Mouse (Mus musculus) myocyte (in vitro differentiated cells): ENCODE results near the gene Sinhcaf. TPM values are rescaled to one million over a fixed set of nuclear protein-coding genes. Genes with fewer than 3 reads are reported as not detected.
"Not testable (repeated sequence)": the region's sequence is repeated elsewhere in the genome, so short reads cannot be mapped to it uniquely, and the experiment has no call there.

Experiments
- H3K27me3 ChIP-seq: one replicate; pipeline ENCODE4 v1.6.1; 2011; ENCODE audit not compliant: control insufficient read depth, insufficient read depth, insufficient read length
- H3K36me3 ChIP-seq: one replicate; pipeline ENCODE4 v1.6.1; 2011; ENCODE audit not compliant: control insufficient read depth, insufficient read depth
- H3K4me2 ChIP-seq: one replicate; pipeline ENCODE4 v1.6.1; 2011; ENCODE audit warnings: low read depth, control low read depth
- H3K4me3 ChIP-seq: one replicate; pipeline ENCODE4 v1.5.1; 2011; ENCODE audit warnings: mild to moderate bottlenecking, control low read depth, moderate library complexity
- H3K79me2 ChIP-seq: one replicate; pipeline ENCODE4 v1.6.1; 2011; ENCODE audit not compliant: control insufficient read depth, insufficient read depth
- H3ac ChIP-seq: one replicate; pipeline ENCODE4 v1.6.1; 2011; ENCODE audit not compliant: control insufficient read depth, insufficient read length
- CEBPB ChIP-seq: IDR thresholded peaks from 2 replicates; pipeline ENCODE4 v1.6.1; 2011; ENCODE audit warnings: mild to moderate bottlenecking, moderate library complexity; ENCODE audit not compliant: poor library complexity, insufficient read depth, severe bottlenecking
- E2F4 ChIP-seq: IDR thresholded peaks from one replicate; pipeline ENCODE4 v1.6.1; 2011; ENCODE audit warnings: mild to moderate bottlenecking, control low read depth, moderate library complexity; ENCODE audit not compliant: insufficient read depth
- MAX ChIP-seq: IDR thresholded peaks from one replicate; pipeline ENCODE4 v1.6.1; 2011; ENCODE audit warnings: low read depth, mild to moderate bottlenecking, control low read depth
- MYOD1 ChIP-seq, 3 experiments: IDR thresholded peaks; one replicate each; pipeline ENCODE4 v1.6.1; 2011; ENCODE audit warnings: control low read depth in 2 of 3, low read depth in 2 of 3, mild to moderate bottlenecking in 2 of 3, moderate library complexity in 1 of 3; ENCODE audit not compliant: insufficient read length in 2 of 3, control insufficient read depth in 1 of 3
- MYOG ChIP-seq, 3 experiments: IDR thresholded peaks; one replicate each; pipeline ENCODE4 v1.6.1; 2011; ENCODE audit warnings: control low read depth in 2 of 3, low read depth in 2 of 3, mild to moderate bottlenecking in 2 of 3; ENCODE audit not compliant: insufficient read length in 2 of 3, control insufficient read depth in 1 of 3, insufficient read depth in 1 of 3
- POLR2A ChIP-seq: IDR thresholded peaks from one replicate; pipeline ENCODE4 v1.6.1; 2011; ENCODE audit warnings: low read depth, mild to moderate bottlenecking, control low read depth, moderate library complexity; ENCODE audit not compliant: insufficient read length
- POLR2AphosphoS2 ChIP-seq: IDR thresholded peaks from one replicate; pipeline ENCODE4 v1.6.1; 2011; ENCODE audit warnings: low read depth, control low read depth; ENCODE audit not compliant: insufficient read length
- REST ChIP-seq: IDR thresholded peaks from one replicate; pipeline ENCODE4 v1.6.1; 2011; ENCODE audit warnings: mild to moderate bottlenecking, control low read depth, moderate library complexity; ENCODE audit not compliant: insufficient read depth, insufficient read length
- SRF ChIP-seq: IDR thresholded peaks from one replicate; pipeline ENCODE4 v1.6.1; 2011; ENCODE audit warnings: low read depth; ENCODE audit not compliant: control insufficient read depth, insufficient read length
- TCF12 ChIP-seq: IDR thresholded peaks from one replicate; pipeline ENCODE4 v1.6.1; 2011; ENCODE audit warnings: mild to moderate bottlenecking, control low read depth; ENCODE audit not compliant: poor library complexity, insufficient read depth, severe bottlenecking
- TCF3 ChIP-seq: IDR thresholded peaks from one replicate; pipeline ENCODE4 v1.6.1; 2011; ENCODE audit warnings: low read depth, control low read depth; ENCODE audit not compliant: insufficient read length
- USF1 ChIP-seq: IDR thresholded peaks from one replicate; pipeline ENCODE4 v1.6.1; 2011; ENCODE audit warnings: low read depth, mild to moderate bottlenecking, control low read depth, moderate library complexity
- polyA plus RNA-seq: library from polyadenylated mRNA; unstranded; fragments of >200 nt; fragmentation: generic; extraction: Trizol; gene quantifications from one replicate; pipeline ENCODE4 v1.2.1, GENCODE M21; 2012; ENCODE audit warnings: missing spikeins

Gene Sinhcaf
- polyA plus RNA-seq, 1 experiment = 8.5 TPM

DNA sequence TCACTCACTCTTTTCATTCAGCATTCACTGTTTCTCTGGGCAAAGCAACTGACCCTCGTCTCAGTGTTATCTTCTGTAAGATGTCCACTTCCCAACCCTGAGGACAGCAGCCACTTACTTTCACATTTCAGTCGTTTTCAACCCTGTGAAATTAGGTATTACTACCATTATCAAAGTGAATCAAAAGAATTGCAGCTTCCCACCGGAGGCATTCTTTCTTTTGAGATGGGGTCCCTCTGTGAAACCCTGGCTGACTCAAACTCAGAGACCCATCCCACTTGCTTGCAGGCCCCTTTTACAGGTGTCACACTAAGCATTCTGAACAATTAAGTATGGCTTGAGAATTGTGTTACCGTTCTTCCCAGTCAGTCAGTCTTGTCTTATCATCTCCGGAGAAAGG lies 4.4 kb downstream of the Sinhcaf start:
- Histone ChIP-seq H3ac (no peak overlapping the region), H3K4me3 (no peak overlapping the region), H3K27me3 (no peaks in the 10 kb centered on the region), H3K4me2 (no peak overlapping the region), H3K79me2 (peaks cover 83% of the 10 kb centered on the region), H3K36me3 (no peaks in the 10 kb centered on the region)
- TF ChIP-seq TCF3 (no peak), MYOD1 (IDR thresholded peaks at IDR 0.05; ENCODE audit: control insufficient read depth in 1 of 3, insufficient read length in 2 of 3, low read depth in 2 of 3) (no peak), MAX (no peak)

GRCm38 (mm10) chr6:148940383-148940782 lies 5.9 kb downstream of the Sinhcaf start:
- H3ac ChIP-seq, H3K4me2 ChIP-seq, H3K4me3 ChIP-seq, H3K27me3 ChIP-seq, H3K36me3 ChIP-seq: not testable (repeated sequence)
- H3K79me2 ChIP-seq = peaks cover 91% of the 10 kb centered on the region

DNA sequence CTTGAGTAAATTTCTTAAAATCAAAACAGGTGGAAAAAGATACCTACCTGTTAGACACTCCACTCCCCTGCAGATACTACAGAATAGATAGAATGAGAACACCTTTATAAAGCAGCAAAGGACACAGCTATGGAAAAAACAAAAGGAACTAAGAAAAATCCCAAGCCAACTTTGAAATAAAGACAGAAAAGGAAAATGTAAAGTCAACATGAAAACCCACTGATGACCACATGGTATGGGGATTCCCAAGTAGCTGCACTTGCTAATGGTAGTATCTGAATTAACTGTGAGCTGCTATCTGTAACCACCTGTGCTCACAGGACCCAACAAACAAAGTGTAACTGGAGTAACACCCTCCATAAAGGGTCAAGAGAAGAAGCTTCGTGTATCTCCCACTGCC lies 8.6 kb downstream of the Sinhcaf start:
- H3K36me3 ChIP-seq = no peaks in the 10 kb centered on the region
- H3K27me3 ChIP-seq = no peaks in the 10 kb centered on the region
- H3ac ChIP-seq = no peak overlapping the region
- H3K4me3 ChIP-seq = no peak overlapping the region
- no peak for TF ChIP-seq USF1
- no peak for TF ChIP-seq E2F4
- no peak for TF ChIP-seq MAX
- TF ChIP-seq POLR2A = no peak
- no peak for TF ChIP-seq TCF3
- TF ChIP-seq MYOG (IDR thresholded peaks at IDR 0.05; ENCODE audit: control insufficient read depth in 1 of 3, insufficient read depth in 1 of 3, insufficient read length in 2 of 3, low read depth in 2 of 3) = no peak
- no peak for TF ChIP-seq CEBPB
- no peak for TF ChIP-seq REST
- TF ChIP-seq SRF = no peak
- no peak for TF ChIP-seq MYOD1 (IDR thresholded peaks at IDR 0.05; ENCODE audit: control insufficient read depth in 1 of 3, insufficient read length in 2 of 3, low read depth in 2 of 3)
- no peak for TF ChIP-seq POLR2AphosphoS2
- TF ChIP-seq TCF12 = no peak
- no peak overlapping the region for H3K4me2 ChIP-seq
- peaks cover 87% of the 10 kb centered on the region for H3K79me2 ChIP-seq

GRCm38 (mm10) chr6:148934961-148935590 lies 11.2 kb downstream of the Sinhcaf start:
- Histone ChIP-seq H3K27me3 (no peaks in the 10 kb centered on the region), H3ac (no peak overlapping the region), H3K4me3 (no peak overlapping the region), H3K79me2 (peaks cover 62% of the 10 kb centered on the region), H3K4me2 (no peak overlapping the region), H3K36me3 (peaks cover 14% of the 10 kb centered on the region)
- TF ChIP-seq MYOG (IDR thresholded peaks at IDR 0.05; ENCODE audit: control insufficient read depth in 1 of 3, insufficient read depth in 1 of 3, insufficient read length in 2 of 3, low read depth in 2 of 3) (no peak), MYOD1 (IDR thresholded peaks at IDR 0.05; ENCODE audit: control insufficient read depth in 1 of 3, insufficient read length in 2 of 3, low read depth in 2 of 3) (no peak), MAX (no peak), SRF (no peak), TCF3 (no peak), USF1 (no peak), TCF12 (no peak), POLR2A (no peak), POLR2AphosphoS2 (no peak), CEBPB (no peak), REST (no peak)

DNA sequence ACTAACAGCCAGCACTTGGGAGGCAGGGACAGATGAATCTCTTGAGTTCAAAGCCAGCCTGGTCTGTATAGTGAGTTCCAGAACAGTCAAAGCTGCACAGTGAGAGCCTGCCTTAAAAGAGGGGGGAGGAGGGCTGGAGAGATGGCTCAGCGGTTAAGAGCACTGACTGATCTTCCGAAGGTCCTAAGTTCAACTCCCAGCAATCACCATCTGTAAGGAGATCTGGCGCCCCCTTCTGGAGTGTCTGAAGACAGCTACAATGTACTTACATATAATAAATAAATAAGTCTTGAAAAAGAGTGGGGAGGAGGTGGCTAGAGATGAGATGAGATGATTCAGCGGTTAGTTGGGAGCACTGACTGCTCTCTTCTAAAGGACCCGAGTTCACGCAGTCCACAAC lies 15.0 kb downstream of the Sinhcaf start:
- Histone ChIP-seq H3K27me3 (no peaks in the 10 kb centered on the region), H3K4me2 (no peak overlapping the region), H3ac (no peak overlapping the region), H3K4me3 (no peak overlapping the region), H3K79me2 (peaks cover 26% of the 10 kb centered on the region), H3K36me3 (peaks cover 34% of the 10 kb centered on the region)
- TF ChIP-seq MYOD1 (IDR thresholded peaks at IDR 0.05; ENCODE audit: control insufficient read depth in 1 of 3, insufficient read length in 2 of 3, low read depth in 2 of 3) = no peak
- TF ChIP-seq POLR2A = no peak
- no peak for TF ChIP-seq TCF12
- no peak for TF ChIP-seq POLR2AphosphoS2
- TF ChIP-seq REST = no peak
- TF ChIP-seq USF1 = no peak
- TF ChIP-seq E2F4 = no peak
- TF ChIP-seq TCF3 = no peak
- TF ChIP-seq MYOG (IDR thresholded peaks at IDR 0.05; ENCODE audit: control insufficient read depth in 1 of 3, insufficient read depth in 1 of 3, insufficient read length in 2 of 3, low read depth in 2 of 3) = no peak
- no peak for TF ChIP-seq MAX
- TF ChIP-seq CEBPB = no peak
- no peak for TF ChIP-seq SRF
